Mouse (Mus musculus) cerebral cortex, adult 2 months (tissue): ENCODE data around the gene Gm37240.

ENCODE experiments used
- whole genome bisulfite sequencing: fragments of 180-500 bp; shearing (Covaris S2); methylation state at CpG from one replicate; pipeline ENCODE4 v1.1.7; 2018; 5-methylcytosine and 5-hydroxymethylcytosine counted together

The Gm37240 gene

GRCm38 (mm10) chr3:85393395-85393794 lies 493.9 kb downstream of the Gm37240 start:
- 61% methylated on average over 3 of the region's 3 CpGs for WGBS

GRCm38 (mm10) chr3:85391756-85392155 lies 495.6 kb downstream of the Gm37240 start:
- WGBS, result 85% methylated on average over 6 of the region's 6 CpGs

GRCm38 (mm10) chr3:85391111-85391510 lies 496.2 kb downstream of the Gm37240 start:
- 39% methylated on average over 2 of the region's 2 CpGs for WGBS

- 80% methylated on average over 3 of the region's 3 CpGs for WGBS
These were observed 504.0 kb downstream of the Gm37240 start for GRCm38 (mm10) chr3:85383330-85383729.

- WGBS, result 38% methylated on average over 16 of the region's 16 CpGs
These were observed 508.5 kb downstream of the Gm37240 start for GRCm38 (mm10) chr3:85378703-85379395.

GRCm38 (mm10) chr3:85377946-85378702 lies 509.2 kb downstream of the Gm37240 start:
- 33% methylated on average over 13 of the region's 13 CpGs for WGBS

- WGBS, result 61% methylated on average over 3 of the region's 3 CpGs
These were observed 509.8 kb downstream of the Gm37240 start for GRCm38 (mm10) chr3:85377505-85377904.

GRCm38 (mm10) chr3:85376541-85376940 lies 510.8 kb downstream of the Gm37240 start:
- 45% methylated on average over 2 of the region's 2 CpGs for WGBS

GRCm38 (mm10) chr3:85373039-85373438 lies 514.3 kb downstream of the Gm37240 start:
- WGBS, result 49% methylated on average over 3 of the region's 3 CpGs

- 78% methylated on average over 10 of the region's 10 CpGs for WGBS
These were observed 517.5 kb downstream of the Gm37240 start for GRCm38 (mm10) chr3:85369847-85370246.

GRCm38 (mm10) chr3:85369157-85369556 lies 518.2 kb downstream of the Gm37240 start:
- WGBS, result 53% methylated on average over 5 of the region's 5 CpGs

GRCm38 (mm10) chr3:85368354-85369120 lies 518.8 kb downstream of the Gm37240 start:
- 40% methylated on average over 16 of the region's 16 CpGs for WGBS

- 34% methylated on average over 5 of the region's 5 CpGs for WGBS
These were observed 522.6 kb downstream of the Gm37240 start for GRCm38 (mm10) chr3:85364591-85365343.

GRCm38 (mm10) chr3:85362883-85363282 lies 524.4 kb downstream of the Gm37240 start:
- 68% methylated on average over 7 of the region's 7 CpGs for WGBS

- 54% methylated on average over 3 of the region's 3 CpGs for WGBS
These were observed 530.9 kb downstream of the Gm37240 start for GRCm38 (mm10) chr3:85356373-85356772.

GRCm38 (mm10) chr3:85348021-85348420 lies 539.3 kb downstream of the Gm37240 start:
- WGBS, result 87% methylated on average over 6 of the region's 6 CpGs

GRCm38 (mm10) chr3:85341103-85341860 lies 546.0 kb downstream of the Gm37240 start:
- 79% methylated on average over 12 of the region's 12 CpGs for WGBS

GRCm38 (mm10) chr3:85340491-85340890 lies 546.8 kb downstream of the Gm37240 start:
- 36% methylated on average over 3 of the region's 3 CpGs for WGBS

- WGBS, result 68% methylated on average over 2 of the region's 2 CpGs
These were observed 547.4 kb downstream of the Gm37240 start for GRCm38 (mm10) chr3:85339926-85340325.

GRCm38 (mm10) chr3:85339269-85339820 lies 548.0 kb downstream of the Gm37240 start:
- WGBS, result 39% methylated on average over 10 of the region's 10 CpGs

- 41% methylated on average over 3 of the region's 3 CpGs for WGBS
These were observed 548.6 kb downstream of the Gm37240 start for GRCm38 (mm10) chr3:85338755-85339095.
